Mouse (Mus musculus) cortical plate, adult 2 months (tissue): ENCODE data around the gene Mroh8.

ENCODE experiments used
- CTCF ChIP-seq: fragments of 200-500 bp; IDR thresholded peaks from 2 replicates; pipeline ENCODE4 v1.5.1; 2011; ENCODE audit warnings: mild to moderate bottlenecking, control low read depth, low read length; ENCODE audit not compliant: insufficient read depth; ENCODE audit errors: extremely low read depth
- POLR2A ChIP-seq: fragments of 200-500 bp; IDR thresholded peaks from 2 replicates; pipeline ENCODE4 v1.6.1; 2011; ENCODE audit warnings: mild to moderate bottlenecking, low read length, control low read depth; ENCODE audit not compliant: insufficient read depth; ENCODE audit errors: extremely low read depth

- TF ChIP-seq CTCF (no peak), POLR2A (no peak)
Observed at GRCm38 (mm10) chr2:157279416-157279800, at the start of gene Mroh8.
